Mouse (Mus musculus) ES-E14 (cell line): ENCODE results near the gene Sapcd2. TPM values are rescaled to one million over a fixed set of nuclear protein-coding genes. Genes with fewer than 3 reads are reported as not detected.

Source experiments
- DNase-seq: peaks from one replicate; pipeline ENCODE4 v3.0.0-alpha.2; 2013; ENCODE audit warnings: low read depth, low spot score
- H3K27ac ChIP-seq: 2 replicates; pipeline ENCODE4 v1.5.1; 2012; ENCODE audit warnings: low read depth, mild to moderate bottlenecking, low read length, moderate library complexity, mixed read lengths; ENCODE audit not compliant: poor library complexity, insufficient read depth, severe bottlenecking
- H3K36me3 ChIP-seq: 2 replicates; pipeline ENCODE4 v1.6.1; 2012; ENCODE audit warnings: mild to moderate bottlenecking, low read length, moderate library complexity, mixed read lengths; ENCODE audit not compliant: control insufficient read depth, poor library complexity, insufficient read depth, severe bottlenecking
- H3K4me1 ChIP-seq, 2 experiments: fragments of 150-350 bp in 1 of 2; sonication (generic) in 1 of 2; 2 replicates each; pipeline ENCODE4 v1.6.1; 2012; ENCODE audit warnings: low read length in 2 of 2, mild to moderate bottlenecking in 1 of 2, mixed read lengths in 1 of 2; ENCODE audit not compliant: control insufficient read depth in 2 of 2, insufficient read depth in 2 of 2, poor library complexity in 1 of 2
- H3K4me3 ChIP-seq, 2 experiments: fragments of 150-350 bp in 1 of 2; sonication (generic) in 1 of 2; 2 replicates each; pipeline ENCODE4 v1.5.1; 2012; ENCODE audit warnings: low read length in 2 of 2, low read depth in 1 of 2, mild to moderate bottlenecking in 1 of 2, mixed read lengths in 1 of 2; ENCODE audit not compliant: insufficient read depth in 1 of 2, poor library complexity in 1 of 2, severe bottlenecking in 1 of 2
- H3K9ac ChIP-seq: 2 replicates; pipeline ENCODE4 v1.6.1; 2012; ENCODE audit warnings: low read depth, mild to moderate bottlenecking, low read length, mixed read lengths; ENCODE audit not compliant: poor library complexity, insufficient read depth, severe bottlenecking
- H3K9me3 ChIP-seq: fragments of 150-350 bp; sonication (generic); 2 replicates; pipeline ENCODE4 v1.6.1; 2012; ENCODE audit warnings: low read depth, mild to moderate bottlenecking, low read length; ENCODE audit not compliant: control insufficient read depth, insufficient read depth
- CHD2 ChIP-seq: IDR thresholded peaks from 2 replicates; pipeline ENCODE4 v1.6.1; 2014; ENCODE audit warnings: mild to moderate bottlenecking, low read depth, low read length, inconsistent platforms
- HCFC1 ChIP-seq: IDR thresholded peaks from 2 replicates; pipeline ENCODE4 v1.6.1; 2012; ENCODE audit warnings: low read length, inconsistent platforms, borderline replicate concordance; ENCODE audit not compliant: insufficient read depth
- MAFK ChIP-seq: IDR thresholded peaks from 2 replicates; pipeline ENCODE4 v1.6.1; 2014; ENCODE audit warnings: mild to moderate bottlenecking, low read depth, low read length, inconsistent platforms; ENCODE audit not compliant: insufficient read depth
- ZC3H11A ChIP-seq: IDR thresholded peaks from 2 replicates; pipeline ENCODE4 v1.6.1; 2012; ENCODE audit warnings: low read depth, mild to moderate bottlenecking, inconsistent platforms, low read length, borderline replicate concordance
- ZNF384 ChIP-seq: IDR thresholded peaks from 2 replicates; pipeline ENCODE4 v1.6.1; 2012; ENCODE audit warnings: low read depth, low read length, inconsistent platforms
- in situ Hi-C, 2 experiments: fragments of 600-800 bp; cut with MboI; formaldehyde crosslinking; loops; one replicate each; pipeline ENCODE4 v1.15.1; 2025; ENCODE audit warnings: low sequenced_read_pairs in 2 of 2, inconsistent platforms in 1 of 2; ENCODE audit not compliant: unreplicated experiment in 2 of 2
- total RNA-seq: library from RNA; depleted of rRNA; stranded (reverse); fragments of 300-350 nt; gene quantifications from 2 replicates; pipeline ENCODE4 v1.2.3, GENCODE M21; 2012; rRNA removed

Sapcd2 gene
- total RNA-seq, 1 experiment = 34.4 TPM

DNA sequence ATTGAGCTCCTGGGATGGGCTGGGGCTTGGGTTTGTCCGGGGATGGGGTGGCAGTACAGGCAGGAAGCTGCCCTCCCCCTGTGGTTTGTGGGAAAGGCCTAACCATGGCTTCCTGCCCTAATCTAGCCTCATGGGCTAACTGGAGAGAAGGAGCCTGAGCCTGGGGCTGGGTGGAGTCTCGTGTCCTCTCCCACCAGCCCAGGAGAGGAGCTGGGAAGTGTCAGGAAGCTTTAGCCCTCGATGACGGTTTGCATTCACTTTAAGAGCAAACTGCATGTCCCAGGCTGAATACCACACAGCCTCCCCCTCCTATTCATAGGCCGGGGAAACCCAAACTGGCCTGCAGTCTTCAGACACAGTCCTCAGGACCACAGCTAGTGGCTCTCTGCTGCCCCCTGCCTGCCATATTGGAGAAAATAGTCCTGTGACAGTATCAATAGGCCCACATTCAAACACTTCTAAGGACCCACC lies 54.6 kb downstream of the Sapcd2 start:
- no peak overlapping the region for H3K4me3 ChIP-seq
- H3K27ac ChIP-seq = no peak overlapping the region
- H3K9me3 ChIP-seq = no peaks in the 10 kb centered on the region
- H3K9ac ChIP-seq = no peak overlapping the region
- peaks cover 0 to 9% of the 10 kb centered on the region in 2 experiments; a peak in 2 of 4 replicates for H3K4me1 ChIP-seq
- peak; percentile 85 for DNase-seq
- in situ Hi-C loops = no loop called here
- H3K36me3 ChIP-seq = no peaks in the 10 kb centered on the region; the same call in 1 of the 2 replicates
- TF ChIP-seq ZNF384 = no peak
- TF ChIP-seq CHD2 = no peak
- no peak for TF ChIP-seq HCFC1
- TF ChIP-seq MAFK = no peak
- no peak for TF ChIP-seq ZC3H11A

GRCm38 (mm10) chr2:25427256-25427655 lies 55.1 kb downstream of the Sapcd2 start:
- in situ Hi-C loops = no loop called here
- no peak overlapping the region for H3K27ac ChIP-seq
- no peak for DNase-seq
- H3K9ac ChIP-seq = no peak overlapping the region
- H3K4me3 ChIP-seq = no peak overlapping the region
- TF ChIP-seq ZC3H11A = no peak
- H3K4me1 ChIP-seq = peaks cover 0 to 8% of the 10 kb centered on the region in 2 experiments; a peak in 1 of 4 replicates
- H3K36me3 ChIP-seq = no peaks in the 10 kb centered on the region; the same call in 1 of the 2 replicates
- H3K9me3 ChIP-seq = no peaks in the 10 kb centered on the region

Other genes starting within 250 kb of the Sapcd2 start
- 1.9 and 2.1 TPM in 2 replicates for gene Nrarp, start 191.6 kb upstream of the Sapcd2 start, total RNA-seq
- gene Tor4a, start 175.4 kb upstream of the Sapcd2 start, total RNA-seq = 11.1 and 17.0 TPM in 2 replicates
- 50.9 and 60.9 TPM in 2 replicates for gene Nelfb, start 160.8 kb upstream of the Sapcd2 start, total RNA-seq
- gene Stpg3, start 157.7 kb upstream of the Sapcd2 start, total RNA-seq = 0.45 and 1.1 TPM in 2 replicates
- 0.49 and 0.74 TPM in 2 replicates for gene Fam166a, start 153.6 kb upstream of the Sapcd2 start, total RNA-seq
- gene Tubb4b, start 147.6 kb upstream of the Sapcd2 start, total RNA-seq = 745 and 819 TPM in 2 replicates
- gene Slc34a3, start 138.0 kb upstream of the Sapcd2 start, total RNA-seq = 0.67 and 1.8 TPM in 2 replicates
- 0.18 and 0.21 TPM in 2 replicates for gene Rnf224, start 135.5 kb upstream of the Sapcd2 start, total RNA-seq
- 4.8 and 6.1 TPM in 2 replicates for gene Rnf208, start 130.1 kb upstream of the Sapcd2 start, total RNA-seq
- gene Cysrt1, start 129.9 kb upstream of the Sapcd2 start, total RNA-seq = 0.58 and 0.63 TPM in 2 replicates
- gene AL732309.1, start 125.5 kb upstream of the Sapcd2 start, total RNA-seq = 14.5 and 32.9 TPM in 2 replicates
- 20.2 and 27.8 TPM in 2 replicates for gene Tmem203, start 116.9 kb upstream of the Sapcd2 start, total RNA-seq
- 21.6 and 31.4 TPM in 2 replicates for gene Tprn, start 109.7 kb upstream of the Sapcd2 start, total RNA-seq
- gene Ssna1, start 99.9 kb upstream of the Sapcd2 start, total RNA-seq = 52.4 and 70.6 TPM in 2 replicates
- gene Anapc2, start 99.8 kb upstream of the Sapcd2 start, total RNA-seq = 25.2 and 30.8 TPM in 2 replicates
- gene Tmem210, start 84.2 kb upstream of the Sapcd2 start, total RNA-seq = not detected in 2 replicates
- 0.21 TPM in 1 of 2 replicates, not detected in the other for gene Lrrc26, start 82.4 kb upstream of the Sapcd2 start, total RNA-seq
- 2.5 and 8.3 TPM in 2 replicates for gene Grin1, start 53.1 kb upstream of the Sapcd2 start, total RNA-seq
- gene Man1b1, start 40.0 kb upstream of the Sapcd2 start, total RNA-seq = 73.0 and 100 TPM in 2 replicates
- 60.2 and 141 TPM in 2 replicates for gene Dpp7, start 16.0 kb upstream of the Sapcd2 start, total RNA-seq
- gene Uap1l1, start 6.6 kb upstream of the Sapcd2 start, total RNA-seq = 18.7 and 22.0 TPM in 2 replicates
- gene Entpd2, start 23.6 kb downstream of the Sapcd2 start, total RNA-seq = 0.76 and 2.4 TPM in 2 replicates
- gene Npdc1, start 27.0 kb downstream of the Sapcd2 start, total RNA-seq = 28.3 and 43.8 TPM in 2 replicates
- 0.37 TPM in 1 of 2 replicates, not detected in the other for gene Fut7, start 50.9 kb downstream of the Sapcd2 start, total RNA-seq
- gene Abca2, start 56.4 kb downstream of the Sapcd2 start, total RNA-seq = 12.6 and 21.9 TPM in 2 replicates
- gene Clic3, start 84.5 kb downstream of the Sapcd2 start, total RNA-seq = 0.32 and 1.5 TPM in 2 replicates
- gene Paxx, start 88.8 kb downstream of the Sapcd2 start, total RNA-seq = 4.8 and 7.2 TPM in 2 replicates
- 0.98 and 1.3 TPM in 2 replicates for gene Ptgds, start 97.7 kb downstream of the Sapcd2 start, total RNA-seq
- gene Lcn12, start 121.6 kb downstream of the Sapcd2 start, total RNA-seq = not detected in 2 replicates
- gene Fbxw5, start 128.4 kb downstream of the Sapcd2 start, total RNA-seq = 24.5 and 33.3 TPM in 2 replicates
- gene C8g, start 129.4 kb downstream of the Sapcd2 start, total RNA-seq = 2.1 and 4.7 TPM in 2 replicates
- gene Traf2, start 174.6 kb downstream of the Sapcd2 start, total RNA-seq = 7.9 and 9.1 TPM in 2 replicates
- gene Edf1, start 185.5 kb downstream of the Sapcd2 start, total RNA-seq = 142 and 179 TPM in 2 replicates
- gene Mamdc4, start 202.5 kb downstream of the Sapcd2 start, total RNA-seq = 4.1 and 9.7 TPM in 2 replicates
- gene Phpt1, start 202.9 kb downstream of the Sapcd2 start, total RNA-seq = 29.9 and 39.4 TPM in 2 replicates
- 0.36 and 1.2 TPM in 2 replicates for gene Ajm1, start 209.4 kb downstream of the Sapcd2 start, total RNA-seq
- 45.8 and 62.1 TPM in 2 replicates for gene Rabl6, start 236.2 kb downstream of the Sapcd2 start, total RNA-seq
- 0.04 TPM in 1 of 2 replicates, not detected in the other for gene Ccdc183, start 245.4 kb downstream of the Sapcd2 start, total RNA-seq
- gene Tmem141, start 249.7 kb downstream of the Sapcd2 start, total RNA-seq = 6.7 and 10.9 TPM in 2 replicates